Mouse (Mus musculus) heart, adult 11 months (tissue): ENCODE results near the gene Abhd14a.

Experiments
- DNase-seq: peaks from one replicate; pipeline ENCODE4 v3.0.0; 2022

The Abhd14a gene

GRCm38 (mm10) chr9:106410086-106410650, 37.3 kb downstream of the Abhd14a start:
- DNase-seq: no peak

DNA sequence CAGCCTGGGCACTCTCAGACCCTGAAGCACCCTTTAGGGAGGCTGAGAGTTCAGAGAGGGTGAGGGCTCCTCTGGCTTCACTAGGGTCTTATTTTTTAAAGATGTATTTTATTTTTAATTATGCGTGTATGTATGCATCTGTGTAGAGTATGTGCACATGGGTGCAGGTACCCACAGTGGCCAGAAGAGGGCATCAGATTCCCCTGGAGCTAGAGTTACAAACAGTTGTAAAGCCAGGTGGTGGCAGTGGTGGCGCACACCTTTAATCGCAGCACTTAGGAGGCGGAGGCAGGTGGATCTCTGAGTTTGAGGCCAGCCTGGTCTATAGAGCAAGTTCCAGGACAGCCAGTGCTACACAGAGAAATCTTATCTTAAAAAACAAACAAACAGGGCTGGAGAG, 38.4 kb downstream of the Abhd14a start:
- DNase-seq: no peak

DNA sequence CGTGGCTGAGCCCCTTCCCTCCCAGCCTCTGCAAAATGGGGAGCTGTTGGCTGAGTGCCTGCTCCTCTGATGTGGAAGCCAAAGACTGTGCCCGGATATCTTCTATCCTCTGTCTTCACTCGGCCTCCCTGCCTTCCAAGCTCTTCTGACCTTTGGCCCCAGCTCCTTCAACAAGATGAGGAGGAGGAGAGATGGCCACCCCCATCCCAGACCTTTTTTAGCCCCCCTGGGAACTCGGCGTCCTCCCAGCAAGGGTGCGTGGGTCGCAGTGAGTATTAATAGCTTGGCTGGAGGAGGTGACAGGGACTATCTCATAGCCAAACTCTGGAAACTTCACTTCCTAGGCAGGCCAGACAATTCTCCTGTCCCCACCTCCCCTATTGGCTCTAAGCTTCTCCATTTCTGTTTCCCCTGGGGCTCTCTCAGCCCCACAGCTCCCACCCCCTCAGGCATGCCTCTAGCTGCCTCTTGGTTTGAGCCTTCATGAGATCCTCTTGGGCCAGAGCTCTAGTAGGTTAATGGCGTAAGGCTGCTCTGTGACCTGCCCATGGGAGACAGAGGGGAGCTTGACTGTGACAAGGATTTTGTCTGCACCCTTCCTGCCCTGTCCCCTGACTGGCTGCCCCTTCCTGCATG, 40.9 kb downstream of the Abhd14a start:
- peak; percentile 98 for DNase-seq

- peak; percentile 98 for DNase-seq
These were observed 42.2 kb downstream of the Abhd14a start for GRCm38 (mm10) chr9:106405275-106405674.

DNA sequence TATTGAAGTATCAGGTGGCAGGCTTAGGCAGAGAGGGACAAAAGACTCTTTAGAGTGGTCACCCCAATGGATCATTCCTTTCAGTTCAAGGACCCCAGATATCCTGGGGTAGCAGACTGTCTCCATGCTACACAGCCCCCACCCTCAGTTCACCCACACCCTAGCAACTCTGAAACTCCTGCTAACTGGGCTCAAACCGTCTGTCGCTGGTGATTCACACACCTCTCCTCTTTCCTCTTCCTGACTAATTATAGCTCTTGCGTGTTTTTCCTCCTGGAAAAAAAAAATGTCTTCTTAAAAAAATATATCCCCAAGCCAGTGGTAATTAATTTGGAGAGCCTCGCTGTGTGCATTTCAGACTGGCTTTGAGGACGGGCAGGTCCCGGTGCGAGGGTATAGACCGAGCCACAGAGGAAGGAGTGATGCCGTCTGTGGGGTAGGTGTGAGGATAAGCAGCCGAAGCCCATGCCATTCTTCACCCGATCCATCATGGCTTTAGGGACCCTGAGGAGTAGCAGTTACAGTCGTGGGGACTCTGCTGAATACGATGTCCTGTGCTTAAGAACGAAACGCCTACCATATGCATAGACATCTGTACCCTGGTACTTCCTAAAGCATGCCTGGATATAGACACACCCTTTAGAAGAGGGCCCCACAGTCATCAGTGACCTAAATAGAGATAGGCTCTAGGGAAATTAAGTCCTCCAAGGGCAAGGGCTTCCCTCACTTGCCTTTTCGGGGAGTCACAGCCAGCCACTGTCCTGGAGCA, 44.7 kb downstream of the Abhd14a start:
- no peak for DNase-seq

GRCm38 (mm10) chr9:106402149-106402548, 45.3 kb downstream of the Abhd14a start:
- no peak for DNase-seq

DNA sequence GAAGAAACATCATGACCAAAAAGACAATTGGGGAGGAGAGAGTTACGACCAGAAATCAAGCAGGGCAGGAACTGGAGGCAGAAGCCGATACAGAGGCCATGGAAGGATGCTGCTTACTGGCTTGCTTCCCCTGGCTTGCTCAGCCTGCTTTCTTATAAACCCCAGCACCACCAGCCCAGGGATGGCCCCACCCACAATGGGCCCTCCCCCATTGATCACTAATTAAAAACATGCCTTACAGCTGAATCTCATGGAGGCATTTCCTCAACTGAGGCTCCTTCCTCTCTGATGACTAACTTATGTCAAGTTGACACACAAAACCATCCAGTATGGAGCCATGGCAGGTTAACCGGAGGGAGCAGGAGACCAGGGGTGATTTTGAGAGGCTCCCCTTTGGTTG, 47.7 kb downstream of the Abhd14a start:
- DNase-seq: no peak

GRCm38 (mm10) chr9:106398667-106399311, 48.7 kb downstream of the Abhd14a start:
- no peak for DNase-seq

- DNase-seq: no peak
These were observed 49.7 kb downstream of the Abhd14a start for GRCm38 (mm10) chr9:106397733-106398132.

DNA sequence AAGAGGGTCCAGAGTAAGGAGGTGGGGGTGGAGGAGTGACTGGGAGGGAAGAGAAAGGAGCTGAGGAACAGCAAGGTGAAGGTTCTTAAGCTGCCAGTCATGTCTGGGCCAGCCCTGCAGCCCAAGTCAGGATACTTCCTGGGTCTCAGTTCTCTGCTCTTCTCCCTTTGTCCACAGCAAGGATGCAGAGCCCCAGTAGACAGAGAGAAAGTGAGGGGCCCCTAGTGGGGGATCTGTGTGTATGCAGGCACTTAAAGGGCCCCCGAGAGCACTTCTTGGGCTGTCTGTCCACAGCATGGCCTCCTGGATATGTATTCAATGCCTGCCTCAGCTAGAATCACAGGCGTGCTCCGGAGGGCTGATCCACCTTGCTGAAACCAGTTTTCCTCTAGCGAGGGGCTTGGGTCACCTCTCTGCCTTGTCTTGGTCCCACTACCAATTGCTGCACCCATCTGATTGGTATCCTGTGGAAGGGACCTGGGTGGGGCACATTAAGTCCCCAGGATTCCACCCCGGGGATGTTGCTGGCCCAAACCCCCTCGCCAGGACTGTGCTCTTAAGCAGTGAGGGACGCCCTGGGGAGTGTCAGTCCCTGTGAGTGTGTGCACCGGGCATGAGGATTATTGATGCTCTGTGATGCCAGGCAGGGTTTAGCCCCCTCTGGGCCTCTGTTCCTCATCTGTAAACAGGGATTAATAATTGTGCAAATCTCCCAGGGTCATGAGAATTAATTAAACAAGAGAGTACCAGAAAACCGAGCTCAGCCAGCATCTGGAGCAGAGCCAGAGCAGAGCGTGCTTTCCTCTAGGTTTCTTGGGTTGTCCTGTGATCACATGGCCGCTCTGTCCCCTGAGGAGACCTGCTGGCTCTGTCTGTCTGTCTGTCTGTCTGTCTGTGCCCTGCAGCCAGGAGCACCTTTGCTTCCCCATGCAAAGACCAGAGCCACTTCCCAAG, 52.6 kb downstream of the Abhd14a start:
- no peak for DNase-seq

GRCm38 (mm10) chr9:106393548-106393947, 53.9 kb downstream of the Abhd14a start:
- no peak for DNase-seq

GRCm38 (mm10) chr9:106392828-106393527, 54.5 kb downstream of the Abhd14a start:
- DNase-seq: no peak
